Mouse (Mus musculus): ENCODE results near the gene Flot1. TPM values are rescaled to one million over a fixed set of nuclear protein-coding genes. Genes with fewer than 3 reads are reported as not detected.

Gene Flot1
- total and polyA plus RNA-seq, 3 experiments = 38.1 to 64.1 TPM; not detected in 1

- H3K4me1 ChIP-seq (ENCODE audit: control insufficient read depth in 1 of 2, insufficient read depth in 2 of 2, low read length in 2 of 2) = peaks cover 2 to 20% of the 10 kb centered on the region in 2 experiments; a peak in 2 of 4 replicates
- DNase-seq (ENCODE audit: low read depth, low spot score) = no peak
- H3K27ac ChIP-seq (ENCODE audit: control insufficient read depth, low read depth, low read length) = no peak overlapping the region
These were observed 1.4 kb downstream of the Flot1 start for GRCm38 (mm10) chr17:35824402-35824801.

DNA sequence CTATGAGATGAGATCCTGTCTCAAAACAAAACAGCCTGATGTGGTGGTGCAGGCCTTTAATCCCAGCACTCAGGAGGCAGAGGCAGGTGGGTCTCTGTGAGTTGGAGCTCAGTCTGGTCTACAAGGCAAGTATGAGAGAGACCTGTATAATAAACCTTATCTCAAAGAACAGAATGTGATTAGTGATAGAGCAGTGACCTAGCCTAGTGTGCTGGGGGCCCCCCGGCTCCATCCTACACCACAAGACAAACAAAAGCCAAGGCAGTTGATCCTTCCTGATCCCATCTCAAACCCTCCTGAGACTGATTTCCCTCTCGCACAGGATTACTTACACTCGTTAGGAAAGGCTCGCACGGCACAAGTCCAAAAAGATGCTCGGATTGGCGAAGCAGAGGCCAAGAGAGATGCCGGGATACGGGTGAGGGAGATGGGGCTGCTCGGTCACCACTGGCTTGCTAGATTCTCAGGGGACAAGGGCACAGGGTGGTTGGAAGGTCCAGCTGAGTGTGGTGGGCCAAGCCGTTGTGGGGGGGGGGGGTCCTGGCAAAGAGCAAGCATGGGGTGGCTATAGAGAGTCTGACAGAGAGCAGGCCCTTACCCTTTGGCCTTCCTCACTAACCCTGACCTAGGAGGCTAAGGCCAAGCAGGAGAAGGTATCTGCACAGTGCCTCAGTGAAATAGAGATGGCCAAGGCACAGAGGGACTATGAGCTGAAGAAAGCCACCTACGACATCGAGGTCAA lies 2.2 kb downstream of the Flot1 start:
- Histone ChIP-seq H3K9ac (ENCODE audit: control insufficient read depth, low read depth, low read length, poor library complexity, severe bottlenecking) (no peak overlapping the region), H3K27me3 (ENCODE audit: control insufficient read depth in 1 of 2, insufficient read depth in 2 of 2, low read length in 2 of 2) (no peaks in the 10 kb centered on the region), H3K79me2 (ENCODE audit: control insufficient read depth, insufficient read depth, low read length, poor library complexity) (peaks cover 11% of the 10 kb centered on the region), H3K27ac (ENCODE audit: control insufficient read depth, low read depth, low read length) (no peak overlapping the region), H3K4me3 (ENCODE audit: control insufficient read depth in 1 of 2, insufficient read depth in 1 of 2, low read depth in 2 of 2, low read length in 2 of 2) (no peak overlapping the region), H3K9me3 (replicated peaks; ENCODE audit: insufficient read depth, low read length) (no peaks in the 10 kb centered on the region), H3K36me3 (ENCODE audit: control insufficient read depth in 1 of 2, insufficient read depth in 2 of 2, low read length in 2 of 2) (peaks cover 4 to 13% of the 10 kb centered on the region in 2 experiments; a peak in 3 of 4 replicates), H3K4me1 (ENCODE audit: control insufficient read depth in 1 of 2, insufficient read depth in 2 of 2, low read length in 2 of 2) (peaks cover 2 to 20% of the 10 kb centered on the region in 2 experiments; a peak in 2 of 4 replicates)
- DNase-seq (ENCODE audit: low read depth, low spot score) = peak; percentile 67
- TF ChIP-seq KAT2A (conservative IDR thresholded peaks at IDR 0.05; ENCODE audit: low read depth, low read length) = no peak
- no peak for TF ChIP-seq MAX (IDR thresholded peaks at IDR 0.05; ENCODE audit: low read length)
- TF ChIP-seq E2F4 (IDR thresholded peaks at IDR 0.05; ENCODE audit: borderline replicate concordance, low read depth, low read length) = no peak
- peak; percentile 77 for TF ChIP-seq TAL1 (IDR thresholded peaks at IDR 0.05; ENCODE audit: low read length)
- TF ChIP-seq POLR2AphosphoS5 (IDR thresholded peaks at IDR 0.05; ENCODE audit: borderline replicate concordance, low read depth, low read length) = no peak
- no peak for TF ChIP-seq MYC (IDR thresholded peaks at IDR 0.05; ENCODE audit: low read depth, low read length)
- TF ChIP-seq MEF2A (IDR thresholded peaks at IDR 0.05; ENCODE audit: extremely low read depth, insufficient replicate concordance, low read depth, low read length, poor library complexity, severe bottlenecking) = no peak
- TF ChIP-seq BHLHE40 (IDR thresholded peaks at IDR 0.05; ENCODE audit: borderline replicate concordance, low read depth, low read length) = 0 out of 2 replicates have a peak, but pooled peaks have one; percentile 29
- no peak for TF ChIP-seq RAD21 (IDR thresholded peaks at IDR 0.05; ENCODE audit: low read depth, low read length)
- TF ChIP-seq HCFC1 (IDR thresholded peaks at IDR 0.05; ENCODE audit: low read depth, low read length) = no peak
- TF ChIP-seq ZC3H11A (IDR thresholded peaks at IDR 0.05; ENCODE audit: low read depth, low read length) = no peak
- TF ChIP-seq MAFK (IDR thresholded peaks at IDR 0.05; ENCODE audit: borderline replicate concordance, low read depth, low read length) = no peak
- TF ChIP-seq CHD2 (IDR thresholded peaks at IDR 0.05; ENCODE audit: low read length) = no peak
- TF ChIP-seq UBTF (IDR thresholded peaks at IDR 0.05; ENCODE audit: borderline replicate concordance, insufficient read depth, low read depth, low read length) = no peak
- no peak for TF ChIP-seq ELF1 (IDR thresholded peaks at IDR 0.05; ENCODE audit: low read depth, low read length)
- no peak for TF ChIP-seq NELFE (IDR thresholded peaks at IDR 0.05; ENCODE audit: low read depth, low read length)
- peak; percentile 79 for TF ChIP-seq GATA1 (IDR thresholded peaks at IDR 0.05; ENCODE audit: low read depth, low read length)
- TF ChIP-seq SIN3A (IDR thresholded peaks at IDR 0.05; ENCODE audit: low read length) = peak; percentile 39
- no peak for TF ChIP-seq MXI1 (IDR thresholded peaks at IDR 0.05; ENCODE audit: low read depth, low read length)
- peak; percentile 53; the same call in 1 of the 2 replicates for TF ChIP-seq MYB (IDR thresholded peaks at IDR 0.05; ENCODE audit: low read depth, low read length)
- peak; percentile 72 to 85 for TF ChIP-seq EP300 (IDR thresholded peaks at IDR 0.05; ENCODE audit: low read depth in 1 of 2, low read length in 2 of 2)

More at GRCm38 (mm10) chr17:35824402-35824801, 1.4 kb downstream of the Flot1 start:
- Histone ChIP-seq H3K9ac (ENCODE audit: control insufficient read depth, low read depth, low read length, poor library complexity, severe bottlenecking) (no peak overlapping the region), H3K9me3 (replicated peaks; ENCODE audit: insufficient read depth, low read length) (no peaks in the 10 kb centered on the region), H3K27me3 (ENCODE audit: control insufficient read depth in 1 of 2, insufficient read depth in 2 of 2, low read length in 2 of 2) (no peaks in the 10 kb centered on the region), H3K4me3 (ENCODE audit: control insufficient read depth in 1 of 2, insufficient read depth in 1 of 2, low read depth in 2 of 2, low read length in 2 of 2) (no peak overlapping the region), H3K36me3 (ENCODE audit: control insufficient read depth in 1 of 2, insufficient read depth in 2 of 2, low read length in 2 of 2) (peaks cover 4 to 13% of the 10 kb centered on the region in 2 experiments; a peak in 3 of 4 replicates), H3K79me2 (ENCODE audit: control insufficient read depth, insufficient read depth, low read length, poor library complexity) (peaks cover 11% of the 10 kb centered on the region)
- TF ChIP-seq MAFK (IDR thresholded peaks at IDR 0.05; ENCODE audit: borderline replicate concordance, low read depth, low read length) (no peak), CTCF (IDR thresholded peaks at IDR 0.05 in 2 of 3, conservative IDR thresholded peaks at IDR 0.05 in 1 of 3; ENCODE audit: control insufficient read depth in 1 of 3, insufficient read depth in 1 of 3, low read depth in 2 of 3, low read length in 3 of 3, poor library complexity in 1 of 3, severe bottlenecking in 1 of 3) (peak in 2 of 3 experiments; percentile 42 to 53; a peak in 4 of 6 replicates), MYB (IDR thresholded peaks at IDR 0.05; ENCODE audit: low read depth, low read length) (no peak), USF2 (IDR thresholded peaks at IDR 0.05; ENCODE audit: borderline replicate concordance in 1 of 2, insufficient read depth in 1 of 2, low read depth in 1 of 2, low read length in 2 of 2) (no peak), ZC3H11A (IDR thresholded peaks at IDR 0.05; ENCODE audit: low read depth, low read length) (0 out of 2 replicates have a peak, but pooled peaks have one; percentile 18), GATA1 (IDR thresholded peaks at IDR 0.05; ENCODE audit: low read depth, low read length) (no peak), UBTF (IDR thresholded peaks at IDR 0.05; ENCODE audit: borderline replicate concordance, insufficient read depth, low read depth, low read length) (no peak), JUND (IDR thresholded peaks at IDR 0.05; ENCODE audit: low read depth, low read length) (no peak), RAD21 (IDR thresholded peaks at IDR 0.05; ENCODE audit: low read depth, low read length) (peak; percentile 34), SIN3A (IDR thresholded peaks at IDR 0.05; ENCODE audit: low read length) (no peak; the same call in 1 of the 2 replicates), SMC3 (IDR thresholded peaks at IDR 0.05; ENCODE audit: low read depth, low read length) (peak; percentile 41), GABPA (IDR thresholded peaks at IDR 0.05; ENCODE audit: low read depth, low read length) (no peak), BHLHE40 (IDR thresholded peaks at IDR 0.05; ENCODE audit: borderline replicate concordance, low read depth, low read length) (no peak), CHD2 (IDR thresholded peaks at IDR 0.05; ENCODE audit: low read length) (no peak), TCF12 (IDR thresholded peaks at IDR 0.05; ENCODE audit: low read depth, low read length) (no peak), POLR2AphosphoS2 (IDR thresholded peaks at IDR 0.05; ENCODE audit: low read length) (no peak), E2F4 (IDR thresholded peaks at IDR 0.05; ENCODE audit: borderline replicate concordance, low read depth, low read length) (no peak), EP300 (IDR thresholded peaks at IDR 0.05; ENCODE audit: low read depth in 1 of 2, low read length in 2 of 2) (no peak), MEF2A (IDR thresholded peaks at IDR 0.05; ENCODE audit: extremely low read depth, insufficient replicate concordance, low read depth, low read length, poor library complexity, severe bottlenecking) (no peak), TBP (IDR thresholded peaks at IDR 0.05; ENCODE audit: low read depth, low read length) (no peak), MXI1 (IDR thresholded peaks at IDR 0.05; ENCODE audit: low read depth, low read length) (no peak)
